Mouse (Mus musculus) brain, embryonic 14.5 days (tissue): ENCODE measurements around the gene Usp46.

Experiments
- CTCF ChIP-seq: fragments of 200-500 bp; IDR thresholded peaks from 2 replicates; pipeline ENCODE4 v1.5.1; 2012; ENCODE audit warnings: inconsistent platforms, mild to moderate bottlenecking, moderate library complexity, borderline replicate concordance; ENCODE audit not compliant: insufficient read depth, insufficient read length; ENCODE audit errors: extremely low read depth
- POLR2A ChIP-seq: fragments of 200-500 bp; IDR thresholded peaks from 2 replicates; pipeline ENCODE4 v1.6.1; 2012; ENCODE audit warnings: mild to moderate bottlenecking, inconsistent platforms, borderline replicate concordance; ENCODE audit not compliant: poor library complexity, insufficient read depth, insufficient read length, severe bottlenecking; ENCODE audit errors: extremely low read depth

DNA sequence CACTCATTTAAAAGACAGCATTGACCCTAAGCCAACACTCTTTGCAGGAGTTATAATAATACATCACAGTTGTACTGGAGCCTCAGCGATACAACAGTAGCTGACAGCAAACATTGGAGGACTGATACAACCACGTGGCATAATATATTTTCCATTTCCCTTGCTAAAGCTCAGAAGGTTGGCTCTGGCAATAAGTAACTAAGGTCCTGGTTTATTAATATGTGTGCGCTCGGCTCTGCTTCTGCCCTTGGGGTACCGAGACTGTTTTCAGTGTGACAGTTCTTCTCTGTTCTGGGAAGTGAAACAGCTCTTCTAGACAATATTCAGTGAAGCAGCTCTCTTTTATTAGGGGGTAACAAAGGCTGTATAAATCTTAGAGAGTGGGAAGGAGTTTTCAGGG is 50.7 kb downstream of the Usp46 start:
- TF ChIP-seq CTCF (no peak), POLR2A (no peak)
